Mouse (Mus musculus): ENCODE measurements at regions not wholly inside any gene's neighbourhood (a gene's known extent, or its start where the extent isn't known, plus 50 kb on each side); places are given as distances from the start of the nearest gene placed in this dataset.

DNA sequence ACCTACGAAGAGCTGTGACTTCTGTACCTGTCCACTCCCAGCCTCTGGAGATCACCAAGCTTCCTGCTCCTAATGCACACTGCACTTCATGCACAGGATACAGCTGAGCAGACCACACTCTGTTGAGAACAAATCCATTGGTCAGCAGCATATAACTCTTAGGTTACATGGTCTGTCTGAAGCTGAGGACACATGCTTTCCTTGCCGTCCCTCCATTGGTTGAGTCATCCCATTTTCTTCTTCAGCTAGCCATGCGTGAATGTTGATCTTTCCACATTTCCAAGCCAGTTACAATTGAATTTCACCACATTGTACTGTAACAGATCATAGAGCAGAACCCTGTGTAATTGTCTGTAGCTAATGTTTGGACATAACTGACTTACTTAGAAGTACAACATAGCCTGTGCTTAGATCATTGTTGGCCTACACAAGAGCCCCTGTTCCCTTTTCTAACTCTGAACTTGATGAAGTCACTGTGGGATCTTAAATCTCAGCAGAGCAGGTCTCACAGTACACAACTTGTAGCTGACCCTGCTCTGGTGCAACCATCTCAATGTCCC is 593.3 kb upstream of the Intu start:
- CTCF ChIA-PET = no interaction called here

DNA sequence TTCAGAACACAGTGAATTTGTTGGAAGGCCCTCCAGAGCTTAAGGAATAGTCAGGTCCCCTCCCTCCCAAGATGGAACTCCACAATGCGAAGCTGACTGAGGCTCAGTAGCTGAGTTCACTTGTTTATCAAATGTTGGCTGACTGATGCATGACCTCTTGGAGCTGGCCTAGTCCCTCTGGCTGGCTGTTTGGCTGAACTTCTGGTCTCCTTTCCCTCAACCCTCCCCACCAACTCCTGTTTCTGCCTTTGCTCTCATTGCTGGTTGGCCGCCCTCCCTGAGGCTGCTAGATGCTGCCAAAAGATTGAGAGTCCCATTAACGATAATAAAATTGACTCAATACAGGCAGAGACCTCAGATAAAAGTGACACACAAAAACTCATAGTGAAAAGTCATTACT is 586.5 kb upstream of the Intu start:
- CTCF ChIA-PET = no interaction called here

DNA sequence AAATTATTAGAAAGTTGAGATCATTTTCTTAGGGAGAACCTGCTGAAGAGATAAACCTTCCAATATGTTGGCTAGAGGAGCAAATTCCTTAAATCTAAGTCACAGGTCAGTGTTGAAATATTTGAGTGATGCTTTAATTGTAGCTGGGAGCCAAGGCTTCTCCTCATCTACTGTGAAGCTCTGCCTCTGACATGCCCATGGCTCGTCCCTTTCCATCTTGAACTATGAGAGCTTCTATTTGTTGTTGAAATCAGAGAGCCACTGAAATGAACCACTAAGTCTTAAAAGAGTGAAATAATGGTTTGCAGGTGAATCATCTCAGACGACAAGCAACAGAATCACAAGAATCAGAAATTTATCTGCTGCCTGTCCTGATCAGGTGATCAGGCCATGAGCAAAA is 579.0 kb upstream of the Intu start:
- CTCF ChIA-PET = no interaction called here

DNA sequence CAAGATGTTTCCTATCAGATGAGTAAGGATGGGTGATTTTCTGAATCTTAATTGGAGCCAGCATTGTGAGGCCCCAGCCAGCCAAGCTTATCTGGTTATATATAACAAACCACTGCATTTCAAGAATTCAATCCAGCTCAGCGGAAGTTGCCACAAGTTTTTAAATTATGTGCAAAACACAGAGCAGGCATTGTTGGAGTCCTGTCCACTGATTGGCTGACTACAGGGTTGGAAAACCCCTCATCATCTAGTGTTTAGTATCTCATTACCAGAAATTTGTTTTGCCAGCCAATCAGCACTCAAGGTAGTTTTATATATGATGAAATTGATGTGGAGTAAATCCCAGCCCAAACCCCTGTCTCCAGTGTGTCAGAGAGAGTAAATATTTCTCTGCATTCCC is 578.5 kb upstream of the Intu start:
- CTCF ChIA-PET = no interaction called here

DNA sequence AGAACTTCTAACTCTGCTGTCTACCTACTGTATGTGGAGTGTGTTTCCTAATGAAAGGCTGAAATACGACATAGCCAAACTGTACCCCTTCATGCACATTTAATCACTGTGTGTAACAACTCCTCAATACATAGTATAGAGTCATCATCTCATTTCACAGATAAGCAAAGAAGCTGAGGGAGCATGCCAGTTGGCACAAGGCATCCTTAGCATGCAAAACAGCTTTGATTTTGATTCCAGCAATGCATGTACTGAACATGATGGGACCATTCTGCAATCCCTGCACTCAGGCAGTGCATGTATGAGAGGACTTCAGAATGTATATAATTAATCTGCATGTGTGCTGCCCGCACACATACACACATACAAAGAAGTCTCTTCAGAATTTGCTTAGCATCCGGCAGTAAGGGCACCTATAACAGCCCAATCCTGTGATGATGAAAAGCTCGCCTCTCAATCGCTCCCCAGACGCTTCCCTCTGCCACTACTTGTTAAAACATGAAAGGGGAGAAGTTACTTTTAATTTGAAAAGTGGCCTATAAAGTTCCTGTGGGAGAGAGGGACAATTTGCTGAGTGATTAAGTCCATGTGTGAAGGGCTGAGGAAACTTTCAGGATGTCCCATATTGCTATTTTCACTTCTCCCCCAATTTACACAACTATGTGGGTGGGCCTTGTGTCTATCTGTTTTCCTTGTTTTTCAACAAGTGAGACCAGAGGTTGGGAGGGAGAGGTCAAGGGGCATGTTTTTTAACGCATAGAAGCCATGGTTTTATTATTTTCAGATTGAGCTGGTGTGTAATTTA is 569.0 kb upstream of the Intu start:
- CTCF ChIA-PET = no interaction called here

DNA sequence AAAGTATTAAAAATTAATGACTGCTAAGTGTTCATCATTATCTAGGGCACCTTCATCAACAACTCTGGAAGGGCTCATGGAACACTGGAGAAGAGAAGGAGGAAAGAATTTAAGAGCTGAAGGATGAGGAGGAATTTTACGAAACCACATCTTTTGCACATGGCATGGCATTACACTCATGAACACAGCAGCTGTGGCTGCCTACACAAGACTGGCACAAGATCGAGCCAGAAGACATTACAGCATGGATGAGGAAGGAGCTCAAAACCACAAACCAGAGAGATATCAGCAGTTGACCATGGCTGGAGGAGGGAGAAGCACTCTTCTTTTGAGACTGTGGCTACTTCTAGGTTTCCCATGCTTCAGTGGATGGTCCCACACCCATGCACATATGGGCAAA is 565.7 kb upstream of the Intu start:
- CTCF ChIA-PET = no interaction called here

DNA sequence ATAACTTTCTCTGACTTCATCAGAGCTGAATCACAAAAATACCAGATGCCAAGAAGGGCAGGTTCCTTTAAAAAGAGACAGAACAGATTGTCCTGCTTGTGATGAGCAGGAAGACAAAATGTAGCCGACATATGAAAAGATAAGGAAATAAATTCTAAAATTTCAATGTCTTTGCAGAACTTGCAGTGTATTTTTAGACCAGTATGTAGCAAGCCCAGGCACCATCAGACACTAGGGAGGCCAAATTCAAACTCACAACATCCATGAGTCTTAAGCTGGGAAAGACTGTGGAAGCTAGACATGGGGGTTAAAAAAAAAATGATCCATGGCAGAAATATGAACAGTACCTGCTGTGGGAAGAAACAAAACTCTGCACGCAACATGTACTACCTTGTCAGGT is 564.7 kb upstream of the Intu start:
- CTCF ChIA-PET = no interaction called here

DNA sequence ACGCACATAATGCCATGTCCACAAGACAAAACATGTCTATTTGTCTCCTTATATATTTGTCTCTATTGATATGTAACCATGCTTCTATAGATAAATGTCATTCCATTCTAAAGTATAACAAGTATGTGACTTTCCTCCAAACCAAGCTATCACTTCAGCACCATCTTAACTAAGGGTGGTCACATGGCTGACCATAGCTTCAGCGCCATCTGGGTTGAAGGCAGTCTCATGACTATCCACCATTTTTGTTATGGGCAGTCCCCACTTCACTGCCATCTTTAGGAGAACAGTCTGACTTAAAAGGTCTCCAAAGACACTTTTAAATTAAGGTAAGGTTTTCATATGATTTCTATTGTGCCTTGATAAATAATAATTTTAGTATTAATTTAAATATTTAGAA is 554.1 kb upstream of the Intu start:
- CTCF ChIA-PET = no interaction called here

DNA sequence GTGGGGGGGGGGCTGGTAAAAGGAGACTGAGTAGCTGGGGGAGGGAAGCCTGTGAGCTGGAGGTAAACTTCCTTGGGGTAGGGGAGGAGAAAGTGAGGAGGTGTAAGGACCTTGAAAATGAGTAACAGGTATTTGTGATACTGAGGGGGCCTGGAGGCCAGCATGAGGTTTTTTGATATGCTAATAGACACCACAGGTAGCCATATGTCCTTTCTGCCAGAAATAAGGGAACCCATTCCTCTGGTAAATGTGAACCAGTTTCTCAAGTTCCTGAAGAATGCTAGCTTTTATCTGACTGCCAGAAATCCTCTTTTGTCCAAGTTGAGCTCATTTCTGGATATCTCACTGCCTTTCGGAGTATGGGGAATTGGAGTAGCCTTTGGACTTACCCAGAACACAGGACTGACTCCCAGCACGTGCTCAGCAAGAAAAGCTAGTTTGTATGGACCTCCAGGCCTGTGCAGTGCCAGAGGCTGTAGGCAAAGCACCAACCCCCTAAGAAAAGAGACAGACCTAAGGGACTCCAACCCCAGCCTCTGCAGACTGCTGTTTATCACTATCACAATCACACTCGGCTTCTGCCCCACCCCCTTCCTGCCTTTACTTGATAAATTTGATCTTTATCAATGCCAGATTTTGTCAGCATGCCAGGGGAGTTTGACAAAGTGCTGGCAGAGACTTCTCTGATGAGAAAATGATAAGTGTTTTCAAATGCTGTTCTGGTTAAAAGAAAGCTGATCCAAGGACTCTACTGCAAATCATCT is 552.0 kb upstream of the Intu start:
- CTCF ChIA-PET = no interaction called here

DNA sequence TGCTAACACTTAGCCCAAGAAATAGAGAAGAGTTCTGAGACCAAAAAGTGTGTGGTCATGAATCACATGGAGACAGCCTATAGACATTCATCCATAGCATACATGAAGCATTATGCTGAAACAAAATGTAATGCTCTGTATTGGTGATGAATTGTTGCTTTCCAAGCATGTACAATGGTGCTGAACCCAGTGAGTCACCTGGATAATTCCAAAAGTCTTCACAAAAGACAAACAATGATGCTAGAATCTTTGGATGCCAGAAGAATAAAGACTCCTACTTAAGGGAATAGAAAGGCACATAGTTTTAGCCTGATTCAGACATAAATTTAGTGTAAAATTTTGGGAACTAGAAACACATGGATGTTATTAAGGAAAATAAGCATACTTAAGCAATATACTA is 548.4 kb upstream of the Intu start:
- CTCF ChIA-PET = no interaction called here

DNA sequence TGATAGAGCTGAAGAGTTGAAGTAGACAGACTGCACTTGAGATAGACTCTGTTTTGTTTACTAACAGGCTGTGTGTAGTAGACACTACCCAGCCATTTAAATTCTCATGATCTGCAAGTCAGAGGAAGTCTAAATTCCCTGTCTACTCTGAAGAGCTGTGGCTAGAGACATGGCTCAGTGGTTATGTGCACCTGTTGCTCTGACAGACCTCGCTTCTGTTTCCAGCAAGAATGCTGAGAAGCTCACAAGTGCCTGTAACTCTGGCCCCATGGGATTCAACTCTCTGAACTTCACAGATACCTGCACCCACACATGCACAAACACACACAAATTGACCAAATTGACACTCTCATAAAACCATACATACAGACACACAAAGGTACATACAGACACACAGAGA is 543.4 kb upstream of the Intu start:
- CTCF ChIA-PET = no interaction called here

DNA sequence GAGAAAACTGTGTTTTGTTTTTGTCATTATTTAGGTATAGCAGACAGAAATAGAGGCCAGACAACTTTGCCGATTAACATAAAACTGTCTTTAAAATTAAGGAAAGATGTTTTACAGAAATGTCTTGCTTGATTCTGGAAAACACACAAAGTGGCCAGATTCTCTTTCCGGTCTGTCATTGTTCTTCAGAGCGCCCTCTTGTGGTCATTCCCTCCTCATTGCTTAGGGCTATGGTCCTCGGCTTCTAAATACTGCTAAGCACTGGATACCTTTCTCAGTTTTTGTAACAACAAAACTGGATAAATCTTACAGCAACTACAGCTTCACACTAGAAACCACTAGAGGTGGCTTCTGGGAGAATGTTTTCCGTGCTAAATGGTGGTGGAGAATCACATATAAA is 532.5 kb upstream of the Intu start:
- CTCF ChIA-PET = no interaction called here

DNA sequence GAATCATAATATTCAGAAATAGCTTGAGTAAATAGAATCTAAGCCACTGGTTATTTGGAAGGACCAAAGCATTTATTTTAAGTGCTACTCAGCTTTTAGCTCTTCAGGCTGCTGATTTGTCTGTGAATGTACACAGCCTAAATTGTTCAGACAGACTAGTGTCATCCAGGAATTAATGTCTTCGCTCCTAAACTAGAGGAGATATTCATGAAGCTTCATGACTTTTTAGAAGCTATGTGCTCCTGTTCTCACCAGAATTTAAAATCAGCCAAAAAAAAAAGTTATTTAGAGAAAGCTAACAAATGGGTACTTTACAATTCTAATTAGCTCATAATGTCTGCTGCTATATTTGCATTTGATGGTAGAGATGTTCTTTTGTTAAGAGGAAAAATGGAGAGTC is 531.2 kb upstream of the Intu start:
- CTCF ChIA-PET = no interaction called here

DNA sequence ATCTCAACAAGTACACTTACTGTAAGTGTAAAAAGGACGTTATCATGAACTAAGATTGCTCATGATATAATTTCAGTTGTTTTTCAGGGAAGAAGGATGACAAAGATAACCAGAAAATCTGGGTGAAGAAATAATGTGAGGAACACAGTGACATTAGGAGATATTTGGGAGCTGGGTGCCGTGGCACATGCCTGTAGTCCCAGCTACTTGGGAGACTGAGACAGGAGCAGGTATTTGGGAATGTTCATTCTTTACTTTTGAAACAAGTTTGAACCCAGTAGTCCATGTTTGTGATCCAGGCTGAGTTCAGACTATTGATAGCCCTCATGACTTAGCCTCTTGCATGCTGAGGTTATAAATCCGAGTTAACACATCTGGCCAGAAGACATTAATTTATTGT is 528.2 kb upstream of the Intu start:
- CTCF ChIA-PET = no interaction called here

DNA sequence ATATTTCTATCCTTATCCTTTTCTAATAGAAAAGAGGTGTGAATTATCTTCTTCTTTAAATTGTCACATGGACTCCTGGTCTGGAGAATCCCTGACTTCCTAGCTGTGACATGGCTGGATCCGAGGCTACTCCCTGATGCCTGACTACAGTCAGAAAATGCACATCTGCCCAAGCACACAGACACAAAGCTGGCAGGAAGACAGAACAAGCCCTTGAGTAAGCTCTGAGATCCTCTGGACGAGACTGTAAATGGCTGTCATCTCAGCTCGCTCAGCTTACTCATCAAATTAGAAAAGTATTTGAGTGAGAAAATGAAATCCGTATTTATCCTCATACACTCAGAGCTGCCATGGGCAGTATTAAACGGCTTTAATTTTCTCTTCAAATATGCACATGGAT is 521.0 kb upstream of the Intu start:
- CTCF ChIA-PET = no interaction called here

DNA sequence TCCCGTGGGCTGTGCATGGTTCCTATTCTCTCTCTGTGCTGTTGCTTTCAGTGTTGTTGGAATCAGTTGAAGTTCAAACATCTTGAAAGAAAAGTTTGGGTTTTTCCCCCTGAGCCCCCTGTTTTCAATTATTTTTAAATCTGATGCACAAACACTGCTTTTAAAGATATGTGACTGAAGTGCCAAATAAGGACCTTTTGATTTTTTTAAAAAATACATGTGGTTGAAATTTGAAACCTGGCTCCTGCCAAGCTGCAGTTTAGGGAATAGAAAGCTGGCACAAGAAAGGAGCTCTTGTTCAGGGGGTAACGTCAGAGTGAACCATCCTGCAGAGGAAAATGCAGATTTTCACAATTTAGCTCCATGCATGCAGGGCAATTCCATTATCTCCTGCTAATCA is 509.4 kb upstream of the Intu start:
- CTCF ChIA-PET = no interaction called here

DNA sequence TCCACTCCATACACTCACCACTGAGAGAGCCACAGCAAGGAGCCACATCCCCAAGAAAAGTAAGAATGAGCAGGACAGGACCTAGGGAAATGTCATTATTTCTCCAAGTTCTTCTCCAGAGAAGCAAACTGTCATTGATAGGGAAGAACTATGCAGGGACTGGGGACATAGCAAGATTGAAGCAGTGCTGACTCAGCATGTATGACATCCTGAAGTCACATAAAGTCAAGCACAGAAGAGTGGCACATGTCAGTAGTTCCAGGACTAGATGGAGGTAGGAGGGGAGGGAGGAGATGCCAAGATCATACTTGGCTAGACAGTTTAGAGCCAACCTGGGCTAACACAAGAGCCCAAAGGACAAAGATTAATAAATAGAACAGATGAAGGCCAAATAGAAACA is 503.4 kb upstream of the Intu start:
- CTCF ChIA-PET = no interaction called here

DNA sequence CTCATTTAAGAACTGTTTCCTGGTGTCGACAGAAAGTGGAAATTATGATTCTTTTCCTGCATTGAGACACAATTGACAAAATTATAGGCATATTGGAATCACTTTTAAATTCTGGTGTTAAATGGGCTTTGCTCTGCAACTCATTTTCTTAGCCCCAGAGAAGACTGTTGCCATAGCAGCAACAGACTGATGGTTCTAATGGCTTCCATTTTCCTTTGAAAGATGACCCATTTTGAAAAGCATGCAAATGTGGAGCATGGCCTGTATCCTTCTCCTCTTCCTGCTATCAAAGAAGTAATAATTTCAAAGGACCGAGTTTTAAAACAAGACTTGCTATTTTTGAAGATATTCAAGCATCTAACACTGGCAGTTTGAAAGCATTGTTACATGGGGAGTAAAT is 494.9 kb upstream of the Intu start:
- CTCF ChIA-PET = no interaction called here

DNA sequence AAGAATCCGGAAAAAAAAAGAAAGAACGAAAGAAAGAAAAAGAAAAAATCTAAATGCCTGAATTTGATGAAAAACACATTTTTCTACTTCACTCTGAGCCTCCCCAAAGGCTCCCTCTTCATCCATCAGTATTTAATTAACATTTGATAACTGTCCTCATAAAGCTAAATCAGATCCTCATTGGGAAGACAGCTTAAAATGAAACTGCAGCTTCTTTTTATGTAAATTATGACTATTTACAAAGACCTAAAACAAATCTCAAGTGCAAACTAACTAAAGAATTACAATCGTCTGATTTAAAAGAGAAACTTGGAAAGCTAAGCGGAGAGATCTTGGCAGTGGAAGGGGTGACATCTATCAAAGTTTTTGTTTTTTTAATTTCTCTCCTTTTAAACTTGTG is 481.4 kb upstream of the Intu start:
- CTCF ChIA-PET = interaction anchor here (0.7 kb wide), 1 partner anchor 1800 kb away, joined by 5 read pairs; no protein-coding TSS in a partner anchor

DNA sequence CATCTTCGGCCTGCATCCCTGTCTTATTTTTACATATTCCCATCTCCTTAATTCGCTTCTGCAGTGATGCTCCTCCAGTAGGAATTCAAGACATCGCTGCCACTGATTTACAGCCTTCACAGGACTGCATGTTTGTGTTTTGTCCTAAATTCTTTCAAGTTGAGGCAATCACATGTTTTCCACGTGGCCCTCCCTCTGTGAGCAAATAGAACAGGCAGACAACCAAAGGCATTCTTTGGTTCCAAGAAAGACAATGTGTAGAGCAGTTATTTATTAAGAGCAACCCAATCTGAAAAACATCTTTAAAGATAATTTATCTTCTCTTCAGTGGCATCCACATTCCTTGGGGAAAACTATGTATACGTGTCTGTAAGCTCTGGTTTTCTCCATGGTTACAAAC is 472.8 kb upstream of the Intu start:
- CTCF ChIA-PET = no interaction called here

DNA sequence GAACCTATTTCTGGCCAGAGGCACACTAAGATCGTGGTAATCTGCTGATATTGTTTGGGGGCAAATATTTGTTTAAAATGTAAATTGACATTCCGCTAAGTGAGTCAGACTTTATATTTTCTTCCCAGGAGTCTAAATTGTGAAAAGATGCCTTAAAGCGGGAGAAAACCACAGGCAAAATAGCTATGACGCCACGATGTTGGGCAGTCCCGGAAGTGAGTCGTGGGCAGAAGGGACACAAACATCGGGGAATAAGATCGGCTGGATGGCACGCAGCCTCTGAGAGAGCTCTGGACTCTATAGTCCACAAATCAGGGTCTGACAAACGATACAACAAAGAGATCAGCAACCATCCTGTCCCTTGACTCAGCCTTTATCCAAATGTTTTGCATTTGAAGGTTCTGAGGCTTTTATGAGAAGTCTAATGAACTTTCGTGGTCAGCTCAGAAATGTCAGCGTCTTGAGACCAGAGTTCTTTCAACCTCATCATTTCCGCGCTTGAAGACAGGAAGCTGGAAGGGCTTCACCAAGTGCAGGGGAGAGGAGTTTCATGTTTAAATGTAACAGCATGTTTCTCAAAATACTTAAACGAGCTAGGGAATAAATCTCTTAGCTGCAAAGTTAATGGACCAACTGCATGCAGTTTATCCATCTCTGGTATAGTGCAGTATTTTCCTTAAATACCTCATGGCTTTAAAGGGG is 472.2 kb upstream of the Intu start:
- CTCF ChIA-PET = no interaction called here

DNA sequence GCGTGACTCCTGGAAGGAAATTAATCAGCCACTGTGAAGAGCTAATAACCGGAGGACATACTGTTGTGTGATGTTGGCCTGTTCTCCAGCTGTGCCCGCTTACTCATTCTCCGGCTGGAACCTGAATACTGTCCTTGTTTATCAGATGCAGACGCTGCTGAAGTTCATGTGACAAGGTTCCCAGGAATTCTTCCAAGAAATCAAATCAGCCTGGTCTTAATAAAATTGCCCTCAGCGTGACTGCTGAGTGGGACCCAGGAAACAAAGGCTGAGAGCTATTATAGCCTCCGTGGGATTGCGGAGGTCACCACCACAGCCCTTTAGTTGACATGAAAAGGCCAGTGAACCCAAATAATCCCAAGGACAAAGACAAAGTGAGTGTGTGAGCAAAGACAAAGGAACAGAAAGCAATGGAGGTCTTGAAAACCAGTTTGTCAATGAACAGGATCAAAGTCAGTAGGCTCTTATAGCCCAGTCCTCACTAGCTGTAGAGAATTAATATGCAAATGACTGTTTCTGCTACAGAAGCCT is 460.9 kb upstream of the Intu start:
- CTCF ChIA-PET = no interaction called here

DNA sequence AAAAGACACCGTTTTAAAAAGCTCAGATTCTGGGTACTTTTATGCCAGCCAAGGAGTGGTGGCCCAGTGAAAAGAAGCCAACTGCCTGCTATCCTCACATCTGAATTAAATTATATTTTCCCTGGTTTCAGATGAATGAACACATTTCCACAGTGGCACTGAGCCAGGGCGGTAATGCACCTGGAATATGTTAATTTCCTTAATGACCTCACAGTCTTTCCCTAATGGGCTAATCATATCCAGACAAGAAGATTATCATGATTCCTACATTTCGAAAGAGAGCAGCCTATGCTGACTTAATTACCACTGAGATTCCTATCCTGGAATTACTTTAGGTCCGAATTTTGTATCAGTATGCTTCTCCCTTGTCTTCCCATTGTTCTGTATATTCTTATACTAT is 454.3 kb upstream of the Intu start:
- CTCF ChIA-PET = no interaction called here

All from spleen, embryonic (tissue).